Mouse (Mus musculus) spleen, adult 2 months (tissue): Measurements from ENCODE around the gene Pqlc2.

Experiments used
- CTCF ChIP-seq: fragments of 200-500 bp; IDR thresholded peaks from 2 replicates; pipeline ENCODE4 v1.5.1; 2011; ENCODE audit warnings: mild to moderate bottlenecking, inconsistent platforms; ENCODE audit not compliant: insufficient read depth, insufficient read length, insufficient replicate concordance; ENCODE audit errors: extremely low read depth
- POLR2A ChIP-seq: fragments of 200-500 bp; IDR thresholded peaks from 2 replicates; pipeline ENCODE4 v1.6.1; 2011; ENCODE audit warnings: low read depth, low read length, inconsistent platforms

GRCm38 (mm10) chr4:139250043-139250442, 60.5 kb downstream of the Pqlc2 start:
- TF ChIP-seq CTCF (no peak), POLR2A (no peak)
